Mouse (Mus musculus): ENCODE measurements around the gene Wfdc6b.
"Not testable (repeated sequence)": the region's sequence is repeated elsewhere in the genome, so short reads cannot be mapped to it uniquely, and the experiment has no call there.

- TF ChIP-seq CTCF (IDR thresholded peaks at IDR 0.05; ENCODE audit: extremely low read depth, insufficient read depth, insufficient read length, insufficient replicate concordance); POLR2A (IDR thresholded peaks at IDR 0.05; ENCODE audit: low read depth, low read length): not testable (repeated sequence)
These were observed 40.0 kb upstream of the Wfdc6b start, which contains the start of gene Spint3 for GRCm38 (mm10) chr2:164573359-164573758.
